Mouse (Mus musculus) liver (tissue): ENCODE data around the gene Acss1.

Source experiments
- DNase-seq: peaks from one replicate; pipeline ENCODE4 v3.0.0-alpha.2; 2020; ENCODE audit warnings: mixed read lengths

The Acss1 gene

GRCm38 (mm10) chr2:150637702-150638369 is 30.5 kb downstream of the Acss1 start:
- no peak for DNase-seq

- DNase-seq = no peak
These were observed 32.3 kb downstream of the Acss1 start for GRCm38 (mm10) chr2:150635877-150636446.

GRCm38 (mm10) chr2:150629255-150629654 is 39.0 kb downstream of the Acss1 start:
- no peak for DNase-seq

- no peak for DNase-seq
These were observed 41.2 kb downstream of the Acss1 start for GRCm38 (mm10) chr2:150627140-150627539.

- DNase-seq = no peak
These were observed 43.4 kb downstream of the Acss1 start for GRCm38 (mm10) chr2:150624926-150625325.

GRCm38 (mm10) chr2:150623957-150624356 is 44.3 kb downstream of the Acss1 start:
- DNase-seq = no peak

GRCm38 (mm10) chr2:150621698-150622097 is 46.6 kb downstream of the Acss1 start:
- DNase-seq = no peak

- peak; percentile 22 for DNase-seq
These were observed 58.2 kb downstream of the Acss1 start for GRCm38 (mm10) chr2:150610097-150610496.

- DNase-seq = peak; percentile 41
These were observed 59.3 kb downstream of the Acss1 start for GRCm38 (mm10) chr2:150608872-150609560.

GRCm38 (mm10) chr2:150608087-150608799 is 60.1 kb downstream of the Acss1 start, which contains the start of gene Apmap:
TSS of gene Apmap (minus strand) at chr2:150608567.
- DNase-seq = peak; percentile 97

GRCm38 (mm10) chr2:150607086-150607485 is 61.2 kb downstream of the Acss1 start:
- DNase-seq = no peak

GRCm38 (mm10) chr2:150604802-150605201 is 63.5 kb downstream of the Acss1 start:
- no peak for DNase-seq

GRCm38 (mm10) chr2:150602166-150602565 is 66.1 kb downstream of the Acss1 start:
- DNase-seq = no peak

- no peak for DNase-seq
These were observed 68.0 kb downstream of the Acss1 start for GRCm38 (mm10) chr2:150600263-150600662.

- no peak for DNase-seq
These were observed 72.7 kb downstream of the Acss1 start for GRCm38 (mm10) chr2:150595411-150596190.

GRCm38 (mm10) chr2:150589076-150589475 is 79.2 kb downstream of the Acss1 start:
- DNase-seq = no peak

- DNase-seq = no peak
These were observed 88.7 kb downstream of the Acss1 start for GRCm38 (mm10) chr2:150579628-150580027.

GRCm38 (mm10) chr2:150578603-150579002 is 89.7 kb downstream of the Acss1 start:
- DNase-seq = no peak

- DNase-seq = no peak
These were observed 92.0 kb downstream of the Acss1 start for GRCm38 (mm10) chr2:150576256-150576655.

GRCm38 (mm10) chr2:150572463-150572862 is 95.8 kb downstream of the Acss1 start:
- DNase-seq = no peak

- DNase-seq = no peak
These were observed 97.5 kb downstream of the Acss1 start for GRCm38 (mm10) chr2:150570761-150571160.

- no peak for DNase-seq
These were observed 98.3 kb downstream of the Acss1 start, which contains the start of gene Cst7 for GRCm38 (mm10) chr2:150569847-150570590. TSS of gene Cst7 (plus strand) at chr2:150570415.
